Mouse (Mus musculus): ENCODE results near the gene 4921501E09Rik. TPM values are rescaled to one million over a fixed set of nuclear protein-coding genes. Genes with fewer than 3 reads are reported as not detected.

Gene 4921501E09Rik
- not detected in 2 replicates for polyA plus RNA-seq (2012; rRNA removed)

DNA sequence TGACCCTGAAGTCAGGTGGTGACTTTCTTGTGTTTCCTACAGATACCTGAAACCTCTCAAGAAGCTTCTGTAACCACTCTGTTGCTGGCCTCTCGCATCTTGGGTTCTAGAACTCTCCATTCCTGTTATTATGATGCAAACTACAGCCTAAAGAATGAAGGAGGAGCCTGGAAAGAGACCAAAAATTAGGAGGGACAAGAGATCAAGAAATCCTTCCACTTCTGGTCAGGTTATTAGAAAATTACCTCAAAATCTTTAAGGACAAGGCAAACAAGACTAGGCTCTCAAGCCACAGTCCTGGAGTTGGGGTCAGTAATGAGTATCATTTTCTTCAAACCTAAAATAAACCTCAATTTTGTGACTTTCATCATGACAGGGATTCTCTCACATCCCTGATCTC is at the start of gene 4921501E09Rik:
Gene 4921501E09Rik (minus strand): TSS at position 101 of the 400 bp plus-strand sequence.

DNA sequence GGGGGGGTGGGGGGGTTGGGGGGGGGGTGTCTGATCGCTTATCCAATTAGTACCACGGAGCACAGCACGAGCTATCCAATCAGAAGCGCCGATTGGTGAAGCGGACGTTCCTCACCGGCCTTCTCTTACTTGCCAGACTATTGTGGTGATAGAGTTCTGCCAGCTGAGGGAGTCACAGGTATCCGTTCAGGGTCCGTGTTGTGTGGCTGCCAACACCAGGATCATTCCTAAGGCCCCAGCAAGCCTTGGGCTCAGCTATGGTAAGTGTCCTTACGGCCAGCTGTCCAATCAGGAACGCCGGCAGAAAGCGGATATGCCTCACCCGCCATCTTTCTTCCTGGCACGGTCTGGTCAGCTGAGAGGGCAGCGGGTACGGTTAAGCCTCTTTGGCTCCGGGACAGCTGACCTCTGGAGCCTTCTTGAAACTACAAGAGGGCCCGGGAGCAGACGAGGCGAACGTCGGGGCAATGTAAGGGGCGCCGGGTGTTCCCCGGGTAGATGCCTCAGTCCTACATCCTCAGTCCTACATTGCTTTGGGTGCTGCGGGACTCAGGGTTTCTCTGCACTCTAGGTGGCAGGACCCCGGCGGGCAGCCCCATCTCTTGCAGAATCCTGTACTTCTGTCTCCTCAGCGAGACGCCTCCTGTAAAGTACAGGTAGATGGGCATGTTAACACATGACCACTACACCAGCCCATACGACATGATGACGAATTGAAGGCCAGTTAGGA is 21.5 kb upstream of the 4921501E09Rik start, which contains the start of gene Zfp563:
Gene Zfp563 (plus strand): TSS at position 91 of the 730 bp plus-strand sequence.

GRCm38 (mm10) chr17:33032900-33033891 is 34.7 kb downstream of the 4921501E09Rik start, which contains the start of gene Zfp763:
TSS of gene Zfp763 (minus strand) at chr17:33033402.

Other genes starting within 250 kb of the 4921501E09Rik start
- gene Zfp799, start 237.8 kb downstream of the 4921501E09Rik start, polyA plus RNA-seq (2012; rRNA removed), result 9.9 and 13.9 TPM in 2 replicates
- 0.60 and 0.73 TPM in 2 replicates for gene Zfp870, start 176.4 kb downstream of the 4921501E09Rik start, polyA plus RNA-seq (2012; rRNA removed)
- 4.8 and 5.3 TPM in 2 replicates for gene Cyp4f14, start 150.7 kb downstream of the 4921501E09Rik start, polyA plus RNA-seq (2012; rRNA removed)
- 48.1 and 55.6 TPM in 2 replicates for gene Cyp4f13, start 120.7 kb downstream of the 4921501E09Rik start, polyA plus RNA-seq (2012; rRNA removed)
- gene Zfp472, start 102.2 kb downstream of the 4921501E09Rik start, polyA plus RNA-seq (2012; rRNA removed), result 0.38 and 0.77 TPM in 2 replicates
- gene Zfp952, start 74.9 kb downstream of the 4921501E09Rik start, polyA plus RNA-seq (2012; rRNA removed), result 1.9 and 2.7 TPM in 2 replicates
- 0.62 and 0.69 TPM in 2 replicates for gene Zfp763, start 34.7 kb downstream of the 4921501E09Rik start, polyA plus RNA-seq (2012; rRNA removed)
- gene Zfp563, start 21.3 kb upstream of the 4921501E09Rik start, polyA plus RNA-seq (2012; rRNA removed), result 1.4 and 1.7 TPM in 2 replicates
- gene Morc2b, start 71.6 kb upstream of the 4921501E09Rik start, polyA plus RNA-seq (2012; rRNA removed), result not detected in 2 replicates
- not detected in 2 replicates for gene Olfr55, start 100.4 kb upstream of the 4921501E09Rik start, polyA plus RNA-seq (2012; rRNA removed)
- not detected in 2 replicates for gene Olfr239, start 123.2 kb upstream of the 4921501E09Rik start, polyA plus RNA-seq (2012; rRNA removed)
- gene Olfr1564, start 153.6 kb upstream of the 4921501E09Rik start, polyA plus RNA-seq (2012; rRNA removed), result 0.29 TPM in 1 of 2 replicates, not detected in the other
- gene Zfp955a, start 187.1 kb upstream of the 4921501E09Rik start, polyA plus RNA-seq (2012; rRNA removed), result 0.50 and 0.74 TPM in 2 replicates
- gene Olfr63, start 196.6 kb upstream of the 4921501E09Rik start, polyA plus RNA-seq (2012; rRNA removed), result not detected in 2 replicates
- 1.1 and 1.2 TPM in 2 replicates for gene Zfp955b, start 221.5 kb upstream of the 4921501E09Rik start, polyA plus RNA-seq (2012; rRNA removed)